ENCODE assay signal across 7 mouse cellular contexts in the genomic region with DNA sequence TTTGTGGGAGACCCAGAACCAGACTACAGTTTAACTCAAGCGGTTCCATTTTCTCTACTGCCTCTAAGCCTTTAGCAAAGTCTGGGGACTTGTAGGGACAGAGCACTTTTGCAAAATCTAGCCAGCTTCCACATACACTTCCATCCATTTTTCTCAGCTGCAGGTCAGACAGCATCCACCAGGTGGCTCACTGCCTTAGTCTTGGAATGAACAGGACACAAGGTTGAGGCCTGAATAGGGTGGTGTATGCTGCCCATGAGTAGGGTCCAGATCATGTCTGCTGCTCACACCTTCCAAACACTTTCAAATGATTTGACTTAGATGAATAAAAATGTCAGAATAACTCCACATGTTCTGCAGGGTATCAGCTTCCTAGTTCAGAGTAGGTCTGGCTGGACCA. TPM values are rescaled to one million over a fixed set of nuclear protein-coding genes. Genes with fewer than 3 reads are reported as not detected.
A peak's percentile ranks its signal among the peaks of the same experiment; 100 is the strongest.
DNase-seq lines count a peak whose midpoint lies in the region; ATAC-seq and TF ChIP-seq lines count a peak whose summit lies in the region.

No protein-coding gene starts in this region.

- H3K9me3 ChIP-seq in embryonic facial prominence, embryonic 10.5 days = no peaks in the 10 kb centered on the region
- H3K9me3 ChIP-seq in heart, embryonic 13.5 days = no peaks in the 10 kb centered on the region
- no peaks in the 10 kb centered on the region for H3K9me3 ChIP-seq in lung, embryonic 14.5 days (ENCODE audit: low read depth, low read length)

- TF ChIP-seq CTCF in lung, embryonic 14.5 days (IDR thresholded peaks at IDR 0.05; ENCODE audit: low read depth) = peak; percentile 89
- TF ChIP-seq CTCF in olfactory bulb, adult 2 months (IDR thresholded peaks at IDR 0.05; ENCODE audit: insufficient read depth, low read depth, low read length) = 0 out of 2 replicates have a peak, but pooled peaks have one; percentile 7

- WGBS in embryonic facial prominence, embryonic 10.5 days = 20% methylated on average over 1 of the region's 1 CpGs
- WGBS in heart, embryonic 13.5 days = 18% methylated on average over 1 of the region's 1 CpGs
- WGBS in lung, embryonic 14.5 days = 28% methylated on average over 1 of the region's 1 CpGs
- WGBS in olfactory bulb, adult 2 months = 6% methylated on average over 1 of the region's 1 CpGs

- H3K4me1 ChIP-seq in embryonic facial prominence, embryonic 10.5 days = no peaks in the 10 kb centered on the region
- H3K4me1 ChIP-seq in heart, embryonic 13.5 days = no peaks in the 10 kb centered on the region
- H3K4me1 ChIP-seq in lung, embryonic 14.5 days (ENCODE audit: insufficient read depth) = no peaks in the 10 kb centered on the region
- no peaks in the 10 kb centered on the region for H3K4me1 ChIP-seq in olfactory bulb, adult 2 months (ENCODE audit: control insufficient read depth, insufficient read depth, low read length)

- no peak overlapping the region for H3K4me2 ChIP-seq in heart, embryonic 13.5 days
- H3K4me2 ChIP-seq in lung, embryonic 14.5 days = no peak overlapping the region

- peak; percentile 72 for DNase-seq in ES-CJ7 (ENCODE audit: low read depth, low spot score)
- DNase-seq in adrenal gland, postnatal 14 days = peak; percentile 76
- peak; percentile 68 for DNase-seq in embryonic facial prominence, embryonic 10.5 days (ENCODE audit: low spot score)
- peak; percentile 80 for DNase-seq in kidney, postnatal 10 days
- DNase-seq in lung, embryonic 14.5 days = peak; percentile 87

- peak; percentile 37 for ATAC-seq in heart, embryonic 13.5 days (ENCODE audit: extremely low read depth, insufficient number of reproducible peaks, low FRiP score, low TSS enrichment)
- peak; percentile 84; the same call in 1 of the 2 replicates for ATAC-seq in lung, embryonic 14.5 days (ENCODE audit: insufficient read depth)

- no peaks in the 10 kb centered on the region for H3K27me3 ChIP-seq in embryonic facial prominence, embryonic 10.5 days (replicated peaks; ENCODE audit: low read depth, poor library complexity, severe bottlenecking)
- no peaks in the 10 kb centered on the region for H3K27me3 ChIP-seq in heart, embryonic 13.5 days (replicated peaks)
- no peaks in the 10 kb centered on the region for H3K27me3 ChIP-seq in lung, embryonic 14.5 days (ENCODE audit: insufficient read depth, low read length)

- TF ChIP-seq POLR2A in olfactory bulb, adult 2 months (IDR thresholded peaks at IDR 0.05; ENCODE audit: insufficient read depth, low read depth, low read length) = no peak

- H3K9ac ChIP-seq in heart, embryonic 13.5 days = no peak overlapping the region
- no peak overlapping the region for H3K9ac ChIP-seq in lung, embryonic 14.5 days

- H3K4me3 ChIP-seq in embryonic facial prominence, embryonic 10.5 days = no peak overlapping the region
- no peak overlapping the region for H3K4me3 ChIP-seq in heart, embryonic 13.5 days
- no peak overlapping the region for H3K4me3 ChIP-seq in lung, embryonic 14.5 days (ENCODE audit: low read depth, low read length)
- no peak overlapping the region for H3K4me3 ChIP-seq in olfactory bulb, adult 2 months (ENCODE audit: insufficient read depth, low read depth, low read length)

- H3K27ac ChIP-seq in embryonic facial prominence, embryonic 10.5 days (replicated peaks) = no peak overlapping the region
- H3K27ac ChIP-seq in heart, embryonic 13.5 days (replicated peaks) = no peak overlapping the region
- no peak overlapping the region for H3K27ac ChIP-seq in lung, embryonic 14.5 days (ENCODE audit: low read depth)
- no peak overlapping the region for H3K27ac ChIP-seq in olfactory bulb, adult 2 months (ENCODE audit: insufficient read depth, low read depth, low read length)

- H3K36me3 ChIP-seq in embryonic facial prominence, embryonic 10.5 days (replicated peaks) = peaks cover 24% of the 10 kb centered on the region
- H3K36me3 ChIP-seq in heart, embryonic 13.5 days = peaks cover 21% of the 10 kb centered on the region
- H3K36me3 ChIP-seq in lung, embryonic 14.5 days (ENCODE audit: insufficient read depth) = peaks cover 17% of the 10 kb centered on the region

RNA-seq across cellular contexts. Expression of a gene that starts 11.9 kb away (rescaled TPM):
- total RNA-seq in adrenal gland, postnatal 14 days (2021) = not detected in 2 replicates
- polyA plus RNA-seq in embryonic facial prominence, embryonic 10.5 days (2016; fragmentation: Nextera tagmentation; extraction: Ambion mirVana) = 0.59 and 0.72 TPM in 2 replicates
- 0.10 and 0.27 TPM in 2 replicates for polyA plus RNA-seq in heart, embryonic 13.5 days (2015; fragmentation: Nextera tagmentation; extraction: Ambion mirVana)
- polyA plus RNA-seq in lung, embryonic 14.5 days (2014; fragmentation: Nextera tagmentation; extraction: Ambion mirVana) = 0.30 and 0.43 TPM in 2 replicates
- polyA plus RNA-seq in olfactory bulb, adult 2 months (2012; ENCODE audit: insufficient read depth, insufficient read length, low replicate concordance, missing spikeins) = not detected in 2 replicates

RNA-seq across cellular contexts. Expression of a gene that starts 12.4 kb away (rescaled TPM):
- total RNA-seq in adrenal gland, postnatal 14 days (2021) = 116 and 118 TPM in 2 replicates
- 159 and 168 TPM in 2 replicates for polyA plus RNA-seq in embryonic facial prominence, embryonic 10.5 days (2016; fragmentation: Nextera tagmentation; extraction: Ambion mirVana)
- 140 and 155 TPM in 2 replicates for polyA plus RNA-seq in heart, embryonic 13.5 days (2015; fragmentation: Nextera tagmentation; extraction: Ambion mirVana)
- polyA plus RNA-seq in lung, embryonic 14.5 days (2014; fragmentation: Nextera tagmentation; extraction: Ambion mirVana) = 151 and 161 TPM in 2 replicates
- polyA plus RNA-seq in olfactory bulb, adult 2 months (2012; ENCODE audit: insufficient read depth, insufficient read length, low replicate concordance, missing spikeins) = not detected in 2 replicates

RNA-seq across cellular contexts. Expression of a gene that starts 15.6 kb away (rescaled TPM):
- total RNA-seq in adrenal gland, postnatal 14 days (2021) = 6.0 and 7.3 TPM in 2 replicates
- polyA plus RNA-seq in embryonic facial prominence, embryonic 10.5 days (2016; fragmentation: Nextera tagmentation; extraction: Ambion mirVana) = 9.4 and 9.7 TPM in 2 replicates
- polyA plus RNA-seq in heart, embryonic 13.5 days (2015; fragmentation: Nextera tagmentation; extraction: Ambion mirVana) = 4.1 and 5.1 TPM in 2 replicates
- polyA plus RNA-seq in lung, embryonic 14.5 days (2014; fragmentation: Nextera tagmentation; extraction: Ambion mirVana) = 7.7 and 8.3 TPM in 2 replicates
- polyA plus RNA-seq in olfactory bulb, adult 2 months (2012; ENCODE audit: insufficient read depth, insufficient read length, low replicate concordance, missing spikeins) = not detected in 2 replicates

RNA-seq across cellular contexts. Expression of a gene that starts 15.8 kb away (rescaled TPM):
- total RNA-seq in adrenal gland, postnatal 14 days (2021) = 154 and 164 TPM in 2 replicates
- 110 and 113 TPM in 2 replicates for polyA plus RNA-seq in embryonic facial prominence, embryonic 10.5 days (2016; fragmentation: Nextera tagmentation; extraction: Ambion mirVana)
- polyA plus RNA-seq in heart, embryonic 13.5 days (2015; fragmentation: Nextera tagmentation; extraction: Ambion mirVana) = 39.7 and 41.7 TPM in 2 replicates
- polyA plus RNA-seq in lung, embryonic 14.5 days (2014; fragmentation: Nextera tagmentation; extraction: Ambion mirVana) = 109 TPM in 2 replicates
- polyA plus RNA-seq in olfactory bulb, adult 2 months (2012; ENCODE audit: insufficient read depth, insufficient read length, low replicate concordance, missing spikeins) = 257 TPM in 1 of 2 replicates, not detected in the other

RNA-seq across cellular contexts. Expression of a gene that starts 47.5 kb away (rescaled TPM):
- total RNA-seq in adrenal gland, postnatal 14 days (2021) = 2.6 and 3.0 TPM in 2 replicates
- polyA plus RNA-seq in embryonic facial prominence, embryonic 10.5 days (2016; fragmentation: Nextera tagmentation; extraction: Ambion mirVana) = 1.2 and 2.4 TPM in 2 replicates
- polyA plus RNA-seq in heart, embryonic 13.5 days (2015; fragmentation: Nextera tagmentation; extraction: Ambion mirVana) = 4.7 and 6.4 TPM in 2 replicates
- 0.20 and 0.73 TPM in 2 replicates for polyA plus RNA-seq in lung, embryonic 14.5 days (2014; fragmentation: Nextera tagmentation; extraction: Ambion mirVana)
- not detected in 2 replicates for polyA plus RNA-seq in olfactory bulb, adult 2 months (2012; ENCODE audit: insufficient read depth, insufficient read length, low replicate concordance, missing spikeins)
